Mouse (Mus musculus) left cerebral cortex, postnatal 25 days (tissue): ENCODE measurements around the gene Gm17604. TPM values are rescaled to one million over a fixed set of nuclear protein-coding genes. Genes with fewer than 3 reads are reported as not detected.
A peak's percentile ranks its signal among the peaks of the same experiment; 100 is the strongest.

Experiments
- DNase-seq, 2 experiments: peaks; one replicate each; pipeline ENCODE4 v3.0.0; 2022; ENCODE audit warnings: low spot score in 2 of 2, mixed read lengths in 1 of 2
- intact Hi-C: fragments of 180-260 bp; cut with DNase I; formaldehyde crosslinking; loops from one replicate; pipeline ENCODE4 v1.15.1; 2025
- total RNA-seq, 2 experiments: library from RNA; stranded (reverse); gene quantifications; 2 replicates each; pipeline ENCODE4 v1.2.3; 2021

Gene Gm17604
- total RNA-seq, result not detected

GRCm38 (mm10) chrX:165004779-165005324 is at the start of gene Gm17604:
Gm17604 (minus strand) TSS chrX:165004829.
- intact Hi-C loops, result no loop called here
- no peak for DNase-seq

GRCm38 (mm10) chrX:165049929-165050328 is 45.3 kb upstream of the Gm17604 start:
- no peak for DNase-seq
- intact Hi-C loops, result no loop called here

GRCm38 (mm10) chrX:165003141-165003540 is 1.5 kb downstream of the Gm17604 start:
- no peak for DNase-seq
- intact Hi-C loops, result no loop called here

GRCm38 (mm10) chrX:164980193-164980775 is 24.3 kb downstream of the Gm17604 start, which contains the start of the genes Mospd2 and Fancb:
Mospd2 (minus strand) TSS chrX:164980375.
Fancb (plus strand) TSS chrX:164980592.
- DNase-seq, result peak; percentile 81 to 94
- intact Hi-C loops, result no loop called here

GRCm38 (mm10) chrX:164978866-164979265 is 25.8 kb downstream of the Gm17604 start:
- intact Hi-C loops, result no loop called here
- DNase-seq, result no peak

- no peak for DNase-seq
- intact Hi-C loops, result no loop called here
These were observed 33.4 kb downstream of the Gm17604 start for GRCm38 (mm10) chrX:164971206-164971605.

GRCm38 (mm10) chrX:164965750-164966448 is 38.7 kb downstream of the Gm17604 start:
- DNase-seq, result no peak
- intact Hi-C loops, result no loop called here

Other genes starting within 250 kb of the Gm17604 start
- gene Mospd2, start 24.5 kb downstream of the Gm17604 start, total RNA-seq, result 10 to 100 TPM; 21.5 to 22.6 TPM
- gene Fancb, start 24.2 kb downstream of the Gm17604 start, total RNA-seq, result 1 to 10 TPM; 1.5 to 2.0 TPM